Mouse (Mus musculus) MEL (cell line): ENCODE data around the gene Proca1. TPM values are rescaled to one million over a fixed set of nuclear protein-coding genes. Genes with fewer than 3 reads are reported as not detected.

Experiments
- DNase-seq: peaks from one replicate; pipeline ENCODE4 v3.0.0; 2011; ENCODE audit warnings: low read depth, low spot score
- H3K27ac ChIP-seq: 2 replicates; pipeline ENCODE4 v1.5.1; 2012; ENCODE audit warnings: low read depth, mild to moderate bottlenecking, control low read depth, low read length, moderate library complexity; ENCODE audit not compliant: control insufficient read depth
- H3K27me3 ChIP-seq, 2 experiments: fragments of 150-350 bp in 1 of 2; sonication (generic) in 1 of 2; 2 replicates each; pipeline ENCODE4 v1.6.1; 2012; ENCODE audit warnings: low read length in 2 of 2, mild to moderate bottlenecking in 2 of 2, improper control_type of control experiment in 1 of 2, moderate library complexity in 1 of 2; ENCODE audit not compliant: insufficient read depth in 2 of 2, control insufficient read depth in 1 of 2
- H3K36me3 ChIP-seq, 2 experiments: 2 replicates each; pipeline ENCODE4 v1.6.1; 2012 to 2014; ENCODE audit warnings: low read length in 2 of 2, improper control_type of control experiment in 1 of 2, inconsistent platforms in 1 of 2, mild to moderate bottlenecking in 1 of 2; ENCODE audit not compliant: insufficient read depth in 2 of 2, control insufficient read depth in 1 of 2
- H3K4me1 ChIP-seq, 2 experiments: fragments of 150-350 bp in 1 of 2; sonication (generic) in 1 of 2; 2 replicates each; pipeline ENCODE4 v1.6.1; 2012; ENCODE audit warnings: low read length in 2 of 2, improper control_type of control experiment in 1 of 2, mild to moderate bottlenecking in 1 of 2; ENCODE audit not compliant: insufficient read depth in 2 of 2, control insufficient read depth in 1 of 2
- H3K4me3 ChIP-seq, 2 experiments: fragments of 150-350 bp in 1 of 2; sonication (generic) in 1 of 2; 2 replicates each; pipeline ENCODE4 v1.5.1; 2012; ENCODE audit warnings: low read depth in 2 of 2, low read length in 2 of 2, mild to moderate bottlenecking in 2 of 2, moderate library complexity in 2 of 2, control low read depth in 1 of 2, improper control_type of control experiment in 1 of 2; ENCODE audit not compliant: control insufficient read depth in 1 of 2, insufficient read depth in 1 of 2
- H3K79me2 ChIP-seq: 2 replicates; pipeline ENCODE4 v1.6.1; 2012; ENCODE audit warnings: mild to moderate bottlenecking, low read length, moderate library complexity; ENCODE audit not compliant: control insufficient read depth, poor library complexity, insufficient read depth
- H3K9ac ChIP-seq: 2 replicates; pipeline ENCODE4 v1.6.1; 2012; ENCODE audit warnings: low read depth, mild to moderate bottlenecking, control low read depth, low read length, moderate library complexity; ENCODE audit not compliant: control insufficient read depth, poor library complexity, severe bottlenecking
- H3K9me3 ChIP-seq: fragments of 150-350 bp; sonication (generic); replicated peaks from 2 replicates; pipeline ENCODE4 v1.6.1; 2012; ENCODE audit warnings: mild to moderate bottlenecking, low read length, improper control_type of control experiment, moderate library complexity; ENCODE audit not compliant: insufficient read depth
- CHD2 ChIP-seq: IDR thresholded peaks from 2 replicates; pipeline ENCODE4 v1.6.1; 2011; ENCODE audit warnings: low read length, improper control_type of control experiment
- GABPA ChIP-seq: IDR thresholded peaks from 2 replicates; pipeline ENCODE4 v1.6.1; 2012; ENCODE audit warnings: low read depth, mild to moderate bottlenecking, inconsistent platforms, low read length, improper control_type of control experiment, moderate library complexity
- GATA1 ChIP-seq: IDR thresholded peaks from 2 replicates; pipeline ENCODE4 v1.6.1; 2011; ENCODE audit warnings: low read depth, low read length, improper control_type of control experiment
- KAT2A ChIP-seq: conservative IDR thresholded peaks from 2 replicates; pipeline ENCODE4 v1.6.1; 2012; ENCODE audit warnings: low read depth, low read length, improper control_type of control experiment, inconsistent platforms
- MAX ChIP-seq: IDR thresholded peaks from 2 replicates; pipeline ENCODE4 v1.6.1; 2011; ENCODE audit warnings: low read length, improper control_type of control experiment
- MEF2A ChIP-seq: IDR thresholded peaks from 2 replicates; pipeline ENCODE4 v1.6.1; 2014; ENCODE audit warnings: low read depth, mild to moderate bottlenecking, inconsistent platforms, low read length, improper control_type of control experiment; ENCODE audit not compliant: poor library complexity, insufficient replicate concordance, severe bottlenecking; ENCODE audit errors: extremely low read depth
- MXI1 ChIP-seq: IDR thresholded peaks from 2 replicates; pipeline ENCODE4 v1.6.1; 2011; ENCODE audit warnings: mild to moderate bottlenecking, low read depth, low read length, improper control_type of control experiment
- NRF1 ChIP-seq: IDR thresholded peaks from 2 replicates; pipeline ENCODE4 v1.6.1; 2014; ENCODE audit warnings: low read depth, mild to moderate bottlenecking, inconsistent platforms, low read length, improper control_type of control experiment, moderate library complexity; ENCODE audit not compliant: poor library complexity, insufficient read depth, severe bottlenecking
- POLR2AphosphoS2 ChIP-seq: IDR thresholded peaks from 2 replicates; pipeline ENCODE4 v1.6.1; 2011; ENCODE audit warnings: low read length, improper control_type of control experiment
- RCOR1 ChIP-seq: IDR thresholded peaks from 2 replicates; pipeline ENCODE4 v1.6.1; 2012; ENCODE audit warnings: low read depth, mild to moderate bottlenecking, inconsistent platforms, low read length, improper control_type of control experiment
- TAL1 ChIP-seq: IDR thresholded peaks from 2 replicates; pipeline ENCODE4 v1.6.1; 2012; ENCODE audit warnings: mild to moderate bottlenecking, inconsistent platforms, low read length, moderate library complexity, mixed read lengths
- TBP ChIP-seq: IDR thresholded peaks from 2 replicates; pipeline ENCODE4 v1.8.0; 2011; ENCODE audit warnings: low read depth, low read length, improper control_type of control experiment
- USF2 ChIP-seq, 2 experiments: IDR thresholded peaks; 2 replicates each; pipeline ENCODE4 v1.6.1; 2011 to 2012; ENCODE audit warnings: improper control_type of control experiment in 2 of 2, low read length in 2 of 2, borderline replicate concordance in 1 of 2, inconsistent platforms in 1 of 2, low read depth in 1 of 2, mild to moderate bottlenecking in 1 of 2; ENCODE audit not compliant: insufficient read depth in 1 of 2
- polyA plus RNA-seq, 2 experiments: library from polyadenylated mRNA; stranded (reverse) in 1 of 2; unstranded in 1 of 2; fragments of >175 nt in 1 of 2; fragments of >200 nt in 1 of 2; gene quantifications; 2 replicates each; pipeline versions ENCODE4 v1.2.1 to v1.2.4; 2012; ENCODE audit warnings: low replicate concordance in 2 of 2, low read depth in 1 of 2; ENCODE audit not compliant: insufficient read length in 2 of 2, insufficient read depth in 1 of 2, missing spikeins in 1 of 2
- total RNA-seq: library from RNA; depleted of rRNA; stranded (reverse); fragments of 300-350 nt; gene quantifications from 2 replicates; pipeline ENCODE4 v1.2.3, GENCODE M21; 2012

Proca1 gene
- total and polyA plus RNA-seq, 3 experiments: 0.15 to 0.54 TPM; not detected in 1

DNA sequence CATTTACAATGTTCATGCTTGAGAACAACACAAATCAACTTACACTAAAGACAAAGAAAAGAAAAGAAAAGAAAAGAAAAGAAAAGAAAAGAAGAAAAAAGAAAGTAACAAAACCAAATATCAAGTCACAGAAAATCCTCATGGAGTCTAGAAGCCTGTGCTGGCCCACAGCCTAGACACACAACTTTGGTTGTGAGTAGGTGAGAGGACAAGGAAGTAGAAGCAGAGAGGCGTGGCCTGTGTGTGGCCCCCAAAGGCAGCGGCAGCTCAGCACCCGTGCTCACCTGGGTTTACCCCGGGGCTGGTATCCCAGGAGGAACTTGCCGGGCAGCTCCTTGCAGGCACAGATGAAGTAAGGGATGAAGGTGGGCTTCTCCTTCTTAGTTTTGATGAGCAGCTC is 18.3 kb downstream of the Proca1 start:
- no peak for TF ChIP-seq MXI1
- no peak for TF ChIP-seq POLR2AphosphoS2
- no peak for TF ChIP-seq GABPA
- no peak for TF ChIP-seq MAX
- Histone ChIP-seq H3K79me2 (no peaks in the 10 kb centered on the region), H3K4me1 (no peaks in the 10 kb centered on the region), H3K9me3 (no peaks in the 10 kb centered on the region), H3K4me3 (no peak overlapping the region), H3K9ac (no peak overlapping the region), H3K27ac (no peak overlapping the region), H3K27me3 (no peaks in the 10 kb centered on the region), H3K36me3 (peaks cover 0 to 52% of the 10 kb centered on the region in 2 experiments; a peak in 2 of 4 replicates)
- no peak for DNase-seq

DNA sequence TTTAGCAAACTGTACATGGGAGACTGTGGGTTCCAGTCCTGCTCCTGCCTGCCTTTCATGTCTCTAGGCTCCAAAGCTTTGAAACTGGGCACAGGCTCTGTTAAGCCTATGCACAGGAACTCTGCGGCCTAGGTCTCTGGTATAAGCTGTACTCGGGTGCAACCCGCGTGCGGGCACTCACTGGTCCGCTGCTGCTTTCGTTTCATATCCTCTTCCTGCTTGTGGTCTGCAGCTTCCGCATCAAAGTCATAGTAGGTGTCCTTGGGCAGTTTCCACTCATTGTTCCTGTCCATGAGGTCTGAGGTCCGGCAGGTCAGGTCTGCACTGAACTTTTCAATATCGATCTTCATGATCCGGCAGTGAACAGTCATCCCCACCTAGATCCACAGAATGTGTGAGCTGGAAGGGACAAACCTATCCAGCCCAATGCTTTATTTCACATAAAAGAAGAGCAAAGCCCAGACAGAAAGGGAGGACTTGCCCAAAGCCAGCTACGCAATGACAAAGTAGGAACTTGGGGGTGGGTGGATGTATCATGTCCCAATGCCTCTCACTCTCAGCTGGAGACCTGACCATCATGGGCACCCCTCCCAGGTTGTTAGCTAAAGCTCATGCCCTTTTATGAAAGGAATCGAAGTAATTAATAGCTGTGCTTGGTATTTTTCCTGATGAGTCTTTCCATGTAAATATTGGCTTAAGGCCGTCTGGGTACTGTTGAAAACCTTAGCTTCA is 20.1 kb downstream of the Proca1 start:
- TF ChIP-seq CHD2: no peak
- TF ChIP-seq KAT2A: no peak
- TF ChIP-seq MEF2A: no peak
- no peak for TF ChIP-seq RCOR1
- no peak for TF ChIP-seq TBP
- TF ChIP-seq NRF1: no peak
- TF ChIP-seq GATA1: no peak
- no peak for TF ChIP-seq GABPA
- no peak for TF ChIP-seq USF2 (IDR thresholded peaks at IDR 0.05; ENCODE audit: borderline replicate concordance in 1 of 2, insufficient read depth in 1 of 2, low read depth in 1 of 2, low read length in 2 of 2)
- TF ChIP-seq TAL1: no peak

More for the DNA sequence above, 20.1 kb downstream of the Proca1 start:
- no peak overlapping the region for H3K27ac ChIP-seq
- H3K9ac ChIP-seq: no peak overlapping the region
- no peaks in the 10 kb centered on the region for H3K27me3 ChIP-seq
- no peaks in the 10 kb centered on the region for H3K79me2 ChIP-seq
- no peak overlapping the region for H3K4me3 ChIP-seq
- DNase-seq: no peak
- no peaks in the 10 kb centered on the region for H3K9me3 ChIP-seq
- no peaks in the 10 kb centered on the region for H3K4me1 ChIP-seq
- peaks cover 0 to 53% of the 10 kb centered on the region in 2 experiments; a peak in 2 of 4 replicates for H3K36me3 ChIP-seq
